15 mouse cellular contexts compared by ENCODE assay signal in genomic region chr13:23729192-23729525, GRCm38 (mm10). TPM values are rescaled to one million over a fixed set of nuclear protein-coding genes. Genes with fewer than 3 reads are reported as not detected.
A peak's percentile ranks its signal among the peaks of the same experiment; 100 is the strongest.
DNase-seq lines count a peak whose midpoint lies in the region; ATAC-seq and TF ChIP-seq lines count a peak whose summit lies in the region.
"Had no signal": no experiment of that assay in that cellular context is flagged by ENCODE, and none has a peak within 500 bp of the region (broad histone marks: within the 10 kb centered on the region; RNA-seq: fewer than 3 reads in every experiment).

No protein-coding gene starts in this region.

- no peaks in the 10 kb centered on the region for H3K36me3 ChIP-seq in stomach, embryonic 15.5 days
- H3K36me3 ChIP-seq in stomach, postnatal 0 days (ENCODE audit: control insufficient read depth, insufficient read depth, low read length), result no peaks in the 10 kb centered on the region
- H3K36me3 ChIP-seq: hindbrain, embryonic 10.5 days had no signal

- H3K27me3 ChIP-seq in stomach, embryonic 15.5 days (replicated peaks), result no peaks in the 10 kb centered on the region
- no peaks in the 10 kb centered on the region for H3K27me3 ChIP-seq in stomach, postnatal 0 days (ENCODE audit: control insufficient read depth, insufficient read depth, low read length)

- H3K4me3 ChIP-seq in gastrocnemius, adult 2 months, result no peak overlapping the region
- H3K4me3 ChIP-seq in stomach, embryonic 15.5 days (replicated peaks), result no peak overlapping the region
- H3K4me3 ChIP-seq in stomach, postnatal 0 days (ENCODE audit: low read depth, low read length), result no peak overlapping the region
- H3K4me3 ChIP-seq: hindbrain, embryonic 10.5 days had no signal

- no peaks in the 10 kb centered on the region for H3K4me1 ChIP-seq in stomach, embryonic 15.5 days
- no peaks in the 10 kb centered on the region for H3K4me1 ChIP-seq in stomach, postnatal 0 days (replicated peaks; ENCODE audit: control insufficient read depth, insufficient read depth)

- 89% methylated on average over 9 of the region's 9 CpGs for WGBS in stomach, embryonic 15.5 days
- 91% methylated on average over 9 of the region's 9 CpGs for WGBS in stomach, postnatal 0 days

- no peaks in the 10 kb centered on the region for H3K9me3 ChIP-seq in stomach, embryonic 15.5 days
- H3K9me3 ChIP-seq in stomach, postnatal 0 days (ENCODE audit: control insufficient read depth, low read length), result no peaks in the 10 kb centered on the region
- H3K9me3 ChIP-seq: hindbrain, embryonic 10.5 days had no signal

- H3K4me2 ChIP-seq in stomach, embryonic 15.5 days, result no peak overlapping the region
- H3K4me2 ChIP-seq in stomach, postnatal 0 days (replicated peaks; ENCODE audit: low read depth), result no peak overlapping the region

- peak; percentile 28 for DNase-seq in gastrocnemius, adult 2 months
- no peak for DNase-seq in gastrocnemius, postnatal 25 days
- no peak for DNase-seq in stomach, postnatal 0 days (ENCODE audit: low spot score)
- no peak for DNase-seq in cerebellum, postnatal 10 days
- no peak for DNase-seq in embryo, embryonic 10.5 days (ENCODE audit: low spot score)
- no peak for DNase-seq in lung, postnatal 36 days
- DNase-seq: adrenal gland, postnatal 25 days; cerebellum, adult 11 months; kidney, postnatal 36 days; right cerebral cortex, postnatal 14 days had no signal

- H3K9ac ChIP-seq in stomach, embryonic 15.5 days, result no peak overlapping the region
- H3K9ac ChIP-seq in stomach, postnatal 0 days (ENCODE audit: low read length), result no peak overlapping the region

- no peak for TF ChIP-seq CTCF in gastrocnemius, adult 2 months (IDR thresholded peaks at IDR 0.05)
- TF ChIP-seq CTCF in stomach, postnatal 0 days (IDR thresholded peaks at IDR 0.05; ENCODE audit: low read depth), result no peak

- TF ChIP-seq EP300 in stomach, postnatal 0 days (optimal IDR thresholded peaks at IDR 0.05), result no peak

- no peak for ATAC-seq in stomach, embryonic 15.5 days (ENCODE audit: insufficient read depth, low FRiP score, low read depth)
- no peak for ATAC-seq in stomach, postnatal 0 days (ENCODE audit: low FRiP score, low TSS enrichment)
- peak; percentile 58; the same call in 1 of the 2 replicates for ATAC-seq in monocyte, adult 5-6 weeks (replicated peaks; ENCODE audit: insufficient number of reproducible peaks, low FRiP score, low TSS enrichment, poor library complexity, severe bottlenecking)
- ATAC-seq: intestine, embryonic 16.5 days had no signal

- no peak overlapping the region for H3K27ac ChIP-seq in gastrocnemius, adult 2 months
- H3K27ac ChIP-seq in stomach, embryonic 15.5 days, result peak overlapping the region; percentile 4; the same call in 1 of the 2 replicates
- H3K27ac ChIP-seq in stomach, postnatal 0 days (replicated peaks), result no peak overlapping the region

- intact Hi-C loops in gastrocnemius, adult 2 months (cut with DNase I), result no loop called here

RNA-seq across cellular contexts. Expression of gene Hist1h1c, which starts 9.4 kb away (rescaled TPM):
- 100 to 1,000 TPM; 135 to 164 TPM for total RNA-seq in gastrocnemius, adult 2 months (2021)
- total RNA-seq in gastrocnemius, postnatal 25 days (2021), result 100 to 1,000 TPM; 156 to 159 TPM
- 50.6 and 54.3 TPM in 2 replicates for polyA plus RNA-seq in stomach, embryonic 15.5 days (2015; fragmentation: Nextera tagmentation; extraction: Ambion mirVana)
- polyA plus RNA-seq in stomach, postnatal 0 days (2015; fragmentation: Nextera tagmentation; extraction: Ambion mirVana), result 96.1 and 104 TPM in 2 replicates
- total RNA-seq in monocyte, adult 5-6 weeks (2017), result 589 to 739 TPM (median 677 TPM) in 3 replicates

RNA-seq across cellular contexts. Expression of gene Hist1h3c, which starts 16.2 kb away (rescaled TPM):
- not detected for total RNA-seq in gastrocnemius, adult 2 months (2021)
- 1 to 10 TPM; 5.0 to 7.1 TPM for total RNA-seq in gastrocnemius, postnatal 25 days (2021)
- polyA plus RNA-seq in stomach, embryonic 15.5 days (2015; fragmentation: Nextera tagmentation; extraction: Ambion mirVana), result 5.5 and 5.7 TPM in 2 replicates
- polyA plus RNA-seq in stomach, postnatal 0 days (2015; fragmentation: Nextera tagmentation; extraction: Ambion mirVana), result 1.2 and 1.8 TPM in 2 replicates
- total RNA-seq in monocyte, adult 5-6 weeks (2017), result 6.8 TPM in 1 of 3 replicates, not detected in the others
- total RNA-seq: gastrocnemius, adult 8-10 months had no signal

RNA-seq across cellular contexts. Expression of gene Hist1h2bb, which starts 17.4 kb away (rescaled TPM):
- 1 to 10 TPM; 1.1 to 2.3 TPM for total RNA-seq in gastrocnemius, adult 2 months (2021)
- total RNA-seq in gastrocnemius, postnatal 25 days (2021), result 10 to 100 TPM in 1 of 2 experiments, 1 to 10 TPM in 1; 5.9 to 10.7 TPM
- polyA plus RNA-seq in stomach, embryonic 15.5 days (2015; fragmentation: Nextera tagmentation; extraction: Ambion mirVana), result 2.5 and 3.4 TPM in 2 replicates
- polyA plus RNA-seq in stomach, postnatal 0 days (2015; fragmentation: Nextera tagmentation; extraction: Ambion mirVana), result 0.40 and 0.91 TPM in 2 replicates
- total RNA-seq in monocyte, adult 5-6 weeks (2017), result 151 to 300 TPM (median 178 TPM) in 3 replicates

RNA-seq across cellular contexts. Expression of gene Hfe, which starts 18.5 kb away (rescaled TPM):
- total RNA-seq in gastrocnemius, adult 2 months (2021), result 10 to 100 TPM; 16.0 to 18.7 TPM
- total RNA-seq in gastrocnemius, postnatal 25 days (2021), result 10 to 100 TPM; 14.7 to 24.7 TPM
- polyA plus RNA-seq in stomach, embryonic 15.5 days (2015; fragmentation: Nextera tagmentation; extraction: Ambion mirVana), result 7.9 and 8.8 TPM in 2 replicates
- polyA plus RNA-seq in stomach, postnatal 0 days (2015; fragmentation: Nextera tagmentation; extraction: Ambion mirVana), result 11.2 and 12.9 TPM in 2 replicates
- total RNA-seq in monocyte, adult 5-6 weeks (2017), result 90.6 to 170 TPM (median 150 TPM) in 3 replicates

RNA-seq across cellular contexts. Expression of gene Hist1h2ab, which starts 21.8 kb away (rescaled TPM):
- total RNA-seq in gastrocnemius, adult 2 months (2021), result 1 to 10 TPM in 1 of 2 experiments, not detected in 1; 1.9 TPM
- total RNA-seq in gastrocnemius, postnatal 25 days (2021), result 10 to 100 TPM in 1 of 2 experiments, 1 to 10 TPM in 1; 9.5 to 11.0 TPM
- polyA plus RNA-seq in stomach, embryonic 15.5 days (2015; fragmentation: Nextera tagmentation; extraction: Ambion mirVana), result 43.8 and 63.1 TPM in 2 replicates
- polyA plus RNA-seq in stomach, postnatal 0 days (2015; fragmentation: Nextera tagmentation; extraction: Ambion mirVana), result 7.3 and 15.7 TPM in 2 replicates
- total RNA-seq in monocyte, adult 5-6 weeks (2017), result 64.3 to 74.6 TPM in 2 of 3 replicates, not detected in the other

Comparison
In these comparisons a context has a peak if more than half of its experiments do, and no peak if none do; other contexts are left out.
1. RNA of gene Hist1h2bb, which starts 17.4 kb away (total RNA-seq): 151 to 300 TPM in monocyte, adult 5-6 weeks; 5.9 to 10.7 TPM in gastrocnemius, postnatal 25 days and 1.1 to 2.3 TPM in gastrocnemius, adult 2 months; every median in the first group is over 10 times any median in the second.